Mouse (Mus musculus) telencephalon, adult 2 months (tissue): ENCODE measurements at regions not wholly inside any gene's neighbourhood (a gene's known extent, or its start where the extent isn't known, plus 50 kb on each side); places are given as distances from the start of the nearest gene placed in this dataset.

Source experiments
- DNase-seq: peaks from one replicate; pipeline ENCODE4 v3.0.0-alpha.2; 2011; ENCODE audit warnings: low read depth, low spot score

- no peak for DNase-seq
These were observed 508.0 kb upstream of the Klhl4 start for GRCm38 (mm10) chrX:113966128-113966527.

GRCm38 (mm10) chrX:113993118-113993517, 481.0 kb upstream of the Klhl4 start:
- DNase-seq, result no peak

- DNase-seq, result peak; percentile 1
These were observed 432.9 kb upstream of the Klhl4 start for GRCm38 (mm10) chrX:114041281-114041680.
